Mouse (Mus musculus): Measurements from ENCODE around the gene Fpr1. TPM values are rescaled to one million over a fixed set of nuclear protein-coding genes. Genes with fewer than 3 reads are reported as not detected.

Gene Fpr1
- polyA plus RNA-seq, 1 experiment, result not detected

GRCm38 (mm10) chr17:17827658-17828190 is 56.0 kb downstream of the Fpr1 start:
- H3K27me3 ChIP-seq (ENCODE audit: control insufficient read depth, insufficient read depth, insufficient read length), result no peaks in the 10 kb centered on the region
- H3K79me2 ChIP-seq (ENCODE audit: control insufficient read depth, insufficient read depth), result peaks cover 66% of the 10 kb centered on the region
- TF ChIP-seq MAX (IDR thresholded peaks at IDR 0.05; ENCODE audit: low read depth) (no peak), POLR2A (IDR thresholded peaks at IDR 0.05; ENCODE audit: insufficient read length, low read depth) (peak; percentile 39), POLR2AphosphoS2 (IDR thresholded peaks at IDR 0.05; ENCODE audit: insufficient read length, low read depth) (peak; percentile 32)
- peak overlapping the region; percentile 79 for H3ac ChIP-seq (ENCODE audit: control insufficient read depth, insufficient read length)
- H3K36me3 ChIP-seq (ENCODE audit: control insufficient read depth, insufficient read depth), result peaks cover 13% of the 10 kb centered on the region
- peak overlapping the region; percentile 75 for H3K4me2 ChIP-seq (ENCODE audit: low read depth)
- H3K4me3 ChIP-seq, result peak overlapping the region; percentile 98

GRCm38 (mm10) chr17:17826751-17827657 is 56.7 kb downstream of the Fpr1 start, which contains the start of gene Spaca6:
Gene Spaca6 (plus strand): TSS chr17:17827158.
- TF ChIP-seq POLR2AphosphoS2 (IDR thresholded peaks at IDR 0.05; ENCODE audit: insufficient read length, low read depth) (peak; percentile 100), E2F4 (IDR thresholded peaks at IDR 0.05; ENCODE audit: insufficient read depth) (no peak), MAX (IDR thresholded peaks at IDR 0.05; ENCODE audit: low read depth) (no peak), MYOG (IDR thresholded peaks at IDR 0.05; ENCODE audit: control insufficient read depth in 1 of 3, insufficient read depth in 1 of 3, insufficient read length in 2 of 3, low read depth in 2 of 3) (peak in 1 of 3 experiments; percentile 5), POLR2A (IDR thresholded peaks at IDR 0.05; ENCODE audit: insufficient read length, low read depth) (peak; percentile 97), TCF12 (IDR thresholded peaks at IDR 0.05; ENCODE audit: insufficient read depth, poor library complexity, severe bottlenecking) (no peak)
- Histone ChIP-seq H3K4me3 (peak within 1 kb of the TSS; percentile 98), H3K36me3 (ENCODE audit: control insufficient read depth, insufficient read depth) (peaks cover 8% of the 10 kb centered on the region), H3K27me3 (ENCODE audit: control insufficient read depth, insufficient read depth, insufficient read length) (no peaks in the 10 kb centered on the region), H3ac (ENCODE audit: control insufficient read depth, insufficient read length) (peak within 1 kb of the TSS; percentile 79), H3K4me2 (ENCODE audit: low read depth) (peak within 1 kb of the TSS; percentile 77), H3K79me2 (ENCODE audit: control insufficient read depth, insufficient read depth) (peaks cover 59% of the 10 kb centered on the region)

Other genes with a start within 250 kb of the Fpr1 start
- not detected for gene Vmn2r90, start 180.2 kb downstream of the Fpr1 start, polyA plus RNA-seq (2012; fragmentation: generic; extraction: Trizol)
- gene Spaca6, start 56.8 kb downstream of the Fpr1 start, polyA plus RNA-seq (2012; fragmentation: generic; extraction: Trizol), result 5.2 TPM
- 4.0 TPM for gene Has1, start 28.7 kb downstream of the Fpr1 start, polyA plus RNA-seq (2012; fragmentation: generic; extraction: Trizol)
- not detected for gene Fpr2, start 3.9 kb upstream of the Fpr1 start, polyA plus RNA-seq (2012; fragmentation: generic; extraction: Trizol)
- not detected for gene Fpr3, start 3.9 kb upstream of the Fpr1 start, polyA plus RNA-seq (2012; fragmentation: generic; extraction: Trizol)
- gene Fpr-rs4, start 137.8 kb upstream of the Fpr1 start, polyA plus RNA-seq (2012; fragmentation: generic; extraction: Trizol), result not detected
- gene Vmn2r124, start 165.5 kb upstream of the Fpr1 start, polyA plus RNA-seq (2012; fragmentation: generic; extraction: Trizol), result not detected
- gene Vmn2r91, start 201.1 kb upstream of the Fpr1 start, polyA plus RNA-seq (2012; fragmentation: generic; extraction: Trizol), result not detected

Measured in myocyte (in vitro differentiated cells).